Mouse (Mus musculus) megakaryocyte, embryonic 14.5 days (primary cell): ENCODE results near the gene Sipa1l3.

ENCODE experiments used
- FLI1 ChIP-seq: IDR thresholded peaks from 2 replicates; pipeline ENCODE4 v1.6.1; 2012; ENCODE audit warnings: low read length, inconsistent platforms, mixed read lengths
- GATA1 ChIP-seq: IDR thresholded peaks from 3 replicates; pipeline ENCODE4 v1.6.1; 2012; ENCODE audit warnings: mixed read lengths, low read length, inconsistent platforms, borderline replicate concordance

GRCm38 (mm10) chr7:29361497-29361896, 156.9 kb downstream of the Sipa1l3 start:
- TF ChIP-seq GATA1 (no peak), FLI1 (no peak)
